Mouse (Mus musculus): ENCODE results near the gene Celsr1. TPM values are rescaled to one million over a fixed set of nuclear protein-coding genes. Genes with fewer than 3 reads are reported as not detected.

Celsr1 gene
- polyA plus RNA-seq (2015; fragmentation: Nextera tagmentation; extraction: Ambion mirVana): 1.4 and 1.6 TPM in 2 replicates

GRCm38 (mm10) chr15:86033191-86033841 lies at the start of gene Celsr1:
Gene Celsr1 (minus strand): TSS chr15:86033777.
- H3K4me3 ChIP-seq: peak within 1 kb of the TSS; percentile 47
- H3K9ac ChIP-seq: peak within 1 kb of the TSS; percentile 39
- H3K4me1 ChIP-seq (replicated peaks): peaks cover 28% of the 10 kb centered on the region
- no peaks in the 10 kb centered on the region for H3K36me3 ChIP-seq
- H3K27ac ChIP-seq (replicated peaks): peak within 1 kb of the TSS; percentile 61
- H3K27me3 ChIP-seq: peaks cover 41% of the 10 kb centered on the region
- ATAC-seq (ENCODE audit: low FRiP score, low read depth): peak; percentile 16
- WGBS: under 1% methylated on average over 68 of the region's 80 CpGs
- H3K9me3 ChIP-seq: no peaks in the 10 kb centered on the region
- peak within 1 kb of the TSS; percentile 79 for H3K4me2 ChIP-seq

GRCm38 (mm10) chr15:86083261-86083741 lies 49.7 kb upstream of the Celsr1 start:
- no peaks in the 10 kb centered on the region for H3K9me3 ChIP-seq
- H3K36me3 ChIP-seq: no peaks in the 10 kb centered on the region
- no peak overlapping the region for H3K9ac ChIP-seq
- H3K4me1 ChIP-seq (replicated peaks): peaks cover 76% of the 10 kb centered on the region
- H3K27me3 ChIP-seq: no peaks in the 10 kb centered on the region
- WGBS: 45% methylated on average over 6 of the region's 6 CpGs
- no peak overlapping the region for H3K4me2 ChIP-seq
- H3K4me3 ChIP-seq: no peak overlapping the region
- no peak for ATAC-seq (ENCODE audit: low FRiP score, low read depth)
- H3K27ac ChIP-seq (replicated peaks): peak overlapping the region; percentile 45

GRCm38 (mm10) chr15:86082551-86082961 lies 49.0 kb upstream of the Celsr1 start:
- no peak for ATAC-seq (ENCODE audit: low FRiP score, low read depth)
- no peaks in the 10 kb centered on the region for H3K9me3 ChIP-seq
- no peak overlapping the region for H3K9ac ChIP-seq
- H3K27ac ChIP-seq (replicated peaks): no peak overlapping the region
- H3K4me2 ChIP-seq: no peak overlapping the region
- 65% methylated on average over 11 of the region's 11 CpGs for WGBS
- H3K27me3 ChIP-seq: no peaks in the 10 kb centered on the region
- H3K36me3 ChIP-seq: no peaks in the 10 kb centered on the region
- H3K4me3 ChIP-seq: no peak overlapping the region
- H3K4me1 ChIP-seq (replicated peaks): peaks cover 76% of the 10 kb centered on the region

GRCm38 (mm10) chr15:86081654-86082053 lies 48.1 kb upstream of the Celsr1 start:
- H3K4me1 ChIP-seq (replicated peaks): peaks cover 70% of the 10 kb centered on the region
- no peak overlapping the region for H3K9ac ChIP-seq
- ATAC-seq (ENCODE audit: low FRiP score, low read depth): no peak
- H3K4me2 ChIP-seq: no peak overlapping the region
- 46% methylated on average over 12 of the region's 12 CpGs for WGBS
- H3K27me3 ChIP-seq: no peaks in the 10 kb centered on the region
- H3K36me3 ChIP-seq: no peaks in the 10 kb centered on the region
- no peak overlapping the region for H3K4me3 ChIP-seq
- H3K9me3 ChIP-seq: no peaks in the 10 kb centered on the region
- H3K27ac ChIP-seq (replicated peaks): no peak overlapping the region

GRCm38 (mm10) chr15:86080408-86080807 lies 46.8 kb upstream of the Celsr1 start:
- H3K4me1 ChIP-seq (replicated peaks): peaks cover 57% of the 10 kb centered on the region
- no peak overlapping the region for H3K4me3 ChIP-seq
- no peaks in the 10 kb centered on the region for H3K36me3 ChIP-seq
- H3K4me2 ChIP-seq: no peak overlapping the region
- H3K27ac ChIP-seq (replicated peaks): no peak overlapping the region
- H3K9me3 ChIP-seq: no peaks in the 10 kb centered on the region
- 87% methylated on average over 1 of the region's 1 CpGs for WGBS
- H3K9ac ChIP-seq: no peak overlapping the region
- H3K27me3 ChIP-seq: no peaks in the 10 kb centered on the region
- ATAC-seq (ENCODE audit: low FRiP score, low read depth): no peak

- Histone ChIP-seq H3K27ac (replicated peaks) (no peak overlapping the region), H3K4me1 (replicated peaks) (peaks cover 52% of the 10 kb centered on the region), H3K9me3 (no peaks in the 10 kb centered on the region), H3K9ac (no peak overlapping the region), H3K4me2 (no peak overlapping the region), H3K4me3 (no peak overlapping the region), H3K36me3 (no peaks in the 10 kb centered on the region), H3K27me3 (no peaks in the 10 kb centered on the region)
- ATAC-seq (ENCODE audit: low FRiP score, low read depth): no peak
- 68% methylated on average over 4 of the region's 4 CpGs for WGBS
These were observed 46.3 kb upstream of the Celsr1 start for GRCm38 (mm10) chr15:86079876-86080275.

GRCm38 (mm10) chr15:86079467-86079866 lies 45.9 kb upstream of the Celsr1 start:
- Histone ChIP-seq H3K4me2 (no peak overlapping the region), H3K27me3 (no peaks in the 10 kb centered on the region), H3K27ac (replicated peaks) (no peak overlapping the region), H3K36me3 (no peaks in the 10 kb centered on the region), H3K4me1 (replicated peaks) (peaks cover 48% of the 10 kb centered on the region), H3K9me3 (no peaks in the 10 kb centered on the region), H3K4me3 (no peak overlapping the region), H3K9ac (no peak overlapping the region)
- no peak for ATAC-seq (ENCODE audit: low FRiP score, low read depth)
- 74% methylated on average over 5 of the region's 5 CpGs for WGBS

GRCm38 (mm10) chr15:86078481-86079216 lies 45.1 kb upstream of the Celsr1 start:
- Histone ChIP-seq H3K9ac (no peak overlapping the region), H3K4me1 (replicated peaks) (peaks cover 41% of the 10 kb centered on the region), H3K4me3 (no peak overlapping the region), H3K27ac (replicated peaks) (no peak overlapping the region), H3K4me2 (no peak overlapping the region), H3K36me3 (no peaks in the 10 kb centered on the region), H3K9me3 (no peaks in the 10 kb centered on the region), H3K27me3 (no peaks in the 10 kb centered on the region)
- ATAC-seq (ENCODE audit: low FRiP score, low read depth): no peak
- 71% methylated on average over 18 of the region's 18 CpGs for WGBS

- WGBS: 72% methylated on average over 5 of the region's 5 CpGs
- H3K4me2 ChIP-seq: no peak overlapping the region
These were observed 44.4 kb upstream of the Celsr1 start for GRCm38 (mm10) chr15:86077934-86078333.

GRCm38 (mm10) chr15:86076378-86076777 lies 42.8 kb upstream of the Celsr1 start:
- H3K4me2 ChIP-seq: no peak overlapping the region
- no peak overlapping the region for H3K9ac ChIP-seq
- no peak overlapping the region for H3K4me3 ChIP-seq
- no peaks in the 10 kb centered on the region for H3K27me3 ChIP-seq
- ATAC-seq (ENCODE audit: low FRiP score, low read depth): no peak
- H3K36me3 ChIP-seq: no peaks in the 10 kb centered on the region
- 89% methylated on average over 8 of the region's 8 CpGs for WGBS
- no peak overlapping the region for H3K27ac ChIP-seq (replicated peaks)
- H3K4me1 ChIP-seq (replicated peaks): peaks cover 23% of the 10 kb centered on the region
- H3K9me3 ChIP-seq: no peaks in the 10 kb centered on the region

More at GRCm38 (mm10) chr15:86077934-86078333, 44.4 kb upstream of the Celsr1 start:
- no peaks in the 10 kb centered on the region for H3K9me3 ChIP-seq
- no peak overlapping the region for H3K9ac ChIP-seq
- no peaks in the 10 kb centered on the region for H3K36me3 ChIP-seq
- peaks cover 34% of the 10 kb centered on the region for H3K4me1 ChIP-seq (replicated peaks)
- H3K27me3 ChIP-seq: no peaks in the 10 kb centered on the region
- H3K27ac ChIP-seq (replicated peaks): no peak overlapping the region
- H3K4me3 ChIP-seq: no peak overlapping the region
- no peak for ATAC-seq (ENCODE audit: low FRiP score, low read depth)

GRCm38 (mm10) chr15:86076048-86076315 lies 42.4 kb upstream of the Celsr1 start:
- 83% methylated on average over 2 of the region's 2 CpGs for WGBS
- Histone ChIP-seq H3K4me1 (replicated peaks) (peaks cover 22% of the 10 kb centered on the region), H3K4me3 (no peak overlapping the region), H3K27ac (replicated peaks) (no peak overlapping the region), H3K4me2 (no peak overlapping the region), H3K9me3 (no peaks in the 10 kb centered on the region), H3K9ac (no peak overlapping the region), H3K27me3 (no peaks in the 10 kb centered on the region), H3K36me3 (no peaks in the 10 kb centered on the region)
- ATAC-seq (ENCODE audit: low FRiP score, low read depth): no peak

GRCm38 (mm10) chr15:86075305-86076047 lies 41.9 kb upstream of the Celsr1 start:
- no peak overlapping the region for H3K4me3 ChIP-seq
- no peak overlapping the region for H3K27ac ChIP-seq (replicated peaks)
- H3K9ac ChIP-seq: no peak overlapping the region
- 93% methylated on average over 20 of the region's 20 CpGs for WGBS
- H3K4me2 ChIP-seq: no peak overlapping the region
- peaks cover 25% of the 10 kb centered on the region for H3K4me1 ChIP-seq (replicated peaks)
- no peaks in the 10 kb centered on the region for H3K27me3 ChIP-seq
- no peaks in the 10 kb centered on the region for H3K9me3 ChIP-seq
- no peaks in the 10 kb centered on the region for H3K36me3 ChIP-seq
- no peak for ATAC-seq (ENCODE audit: low FRiP score, low read depth)
